In genomic region chr15:101126876-101127544, GRCm38 (mm10) we compare ENCODE assay signal across 14 mouse cellular contexts. TPM values are rescaled to one million over a fixed set of nuclear protein-coding genes. Genes with fewer than 3 reads are reported as not detected.
DNase-seq lines count a peak whose midpoint lies in the region; ATAC-seq and TF ChIP-seq lines count a peak whose summit lies in the region.
"Had no signal": no experiment of that assay in that cellular context is flagged by ENCODE, and none has a peak within 500 bp of the region (broad histone marks: within the 10 kb centered on the region; RNA-seq: fewer than 3 reads in every experiment).

No protein-coding gene starts in this region.

- WGBS in kidney, embryonic 15.5 days, result 60% methylated on average over 12 of the region's 12 CpGs
- 65% methylated on average over 12 of the region's 12 CpGs for WGBS in heart, embryonic 15.5 days
- 72% methylated on average over 12 of the region's 12 CpGs for WGBS in lung, embryonic 14.5 days

- H3K9ac ChIP-seq in kidney, embryonic 15.5 days, result no peak overlapping the region
- H3K9ac ChIP-seq in heart, embryonic 15.5 days, result no peak overlapping the region
- H3K9ac ChIP-seq in lung, embryonic 14.5 days, result no peak overlapping the region
- H3K9ac ChIP-seq: liver, embryonic 12.5 days had no signal

- no peak overlapping the region for H3K4me3 ChIP-seq in kidney, embryonic 15.5 days (replicated peaks)
- H3K4me3 ChIP-seq in heart, embryonic 15.5 days, result no peak overlapping the region
- no peak overlapping the region for H3K4me3 ChIP-seq in lung, embryonic 14.5 days (ENCODE audit: low read depth, low read length)
- H3K4me3 ChIP-seq: liver, embryonic 12.5 days had no signal

- no peak; the same call in 1 of the 2 replicates for ATAC-seq in kidney, embryonic 15.5 days (replicated peaks; ENCODE audit: low FRiP score)
- peak; percentile 34 for ATAC-seq in heart, embryonic 15.5 days (replicated peaks; ENCODE audit: insufficient number of reproducible peaks, insufficient read depth, low FRiP score, low read depth)
- 0 out of 2 replicates have a peak, but pooled peaks have one; percentile 38 for ATAC-seq in lung, embryonic 14.5 days (ENCODE audit: insufficient read depth)
- ATAC-seq: CD4-positive, CD25-positive, alpha-beta regulatory T cell, adult 4 months; liver, embryonic 12.5 days had no signal

- peaks cover 48% of the 10 kb centered on the region for H3K4me1 ChIP-seq in kidney, embryonic 15.5 days
- peaks cover 47% of the 10 kb centered on the region for H3K4me1 ChIP-seq in heart, embryonic 15.5 days (replicated peaks)
- peaks cover 12% of the 10 kb centered on the region; the same call in 1 of the 2 replicates for H3K4me1 ChIP-seq in lung, embryonic 14.5 days (ENCODE audit: insufficient read depth)

- H3K9me3 ChIP-seq in kidney, embryonic 15.5 days (replicated peaks), result no peaks in the 10 kb centered on the region
- no peaks in the 10 kb centered on the region for H3K9me3 ChIP-seq in heart, embryonic 15.5 days (replicated peaks)
- no peaks in the 10 kb centered on the region for H3K9me3 ChIP-seq in lung, embryonic 14.5 days (ENCODE audit: low read depth, low read length)
- H3K9me3 ChIP-seq: liver, embryonic 12.5 days had no signal

- no peak for DNase-seq in kidney, adult 18-20 months
- DNase-seq in lung, embryonic 14.5 days, result peak; percentile 65
- peak; percentile 56 for DNase-seq in testis, postnatal 14 days (ENCODE audit: low spot score)
- DNase-seq in c-Kit-positive CD71-positive TER-119-positive erythroid progenitor cells, embryonic 14.5 days (ENCODE audit: low spot score), result no peak
- no peak for DNase-seq in thymus, adult 18-20 months
- no peak for DNase-seq in adrenal gland, adult 2 months
- DNase-seq: midbrain, embryonic 14.5 days had no signal

- peaks cover 35% of the 10 kb centered on the region for H3K27me3 ChIP-seq in kidney, embryonic 15.5 days
- peaks cover 36% of the 10 kb centered on the region for H3K27me3 ChIP-seq in heart, embryonic 15.5 days
- H3K27me3 ChIP-seq in lung, embryonic 14.5 days (ENCODE audit: insufficient read depth, low read length), result peaks cover 12% of the 10 kb centered on the region; the same call in 1 of the 2 replicates

- no peaks in the 10 kb centered on the region for H3K36me3 ChIP-seq in kidney, embryonic 15.5 days
- no peaks in the 10 kb centered on the region for H3K36me3 ChIP-seq in heart, embryonic 15.5 days
- H3K36me3 ChIP-seq in lung, embryonic 14.5 days (ENCODE audit: insufficient read depth), result no peaks in the 10 kb centered on the region
- H3K36me3 ChIP-seq: liver, embryonic 12.5 days had no signal

- no peak for TF ChIP-seq CTCF in lung, embryonic 14.5 days (IDR thresholded peaks at IDR 0.05; ENCODE audit: low read depth)

- H3K4me2 ChIP-seq in kidney, embryonic 15.5 days, result no peak overlapping the region
- no peak overlapping the region for H3K4me2 ChIP-seq in heart, embryonic 15.5 days
- H3K4me2 ChIP-seq in lung, embryonic 14.5 days, result no peak overlapping the region
- H3K4me2 ChIP-seq: liver, embryonic 12.5 days had no signal

- peak overlapping the region; percentile 74 for H3K27ac ChIP-seq in kidney, embryonic 15.5 days
- H3K27ac ChIP-seq in heart, embryonic 15.5 days, result peak overlapping the region; percentile 65
- peak overlapping the region; percentile 42; the same call in 1 of the 2 replicates for H3K27ac ChIP-seq in lung, embryonic 14.5 days (ENCODE audit: low read depth)
- H3K27ac ChIP-seq: liver, embryonic 12.5 days had no signal

RNA-seq across cellular contexts. Expression of gene Acvrl1, which starts 1.3 kb away (rescaled TPM):
- polyA plus RNA-seq in kidney, embryonic 15.5 days (2015; fragmentation: Nextera tagmentation; extraction: Ambion mirVana), result 17.2 and 18.4 TPM in 2 replicates
- 13.1 and 17.1 TPM in 2 replicates for polyA plus RNA-seq in heart, embryonic 15.5 days (2015; fragmentation: Nextera tagmentation; extraction: Ambion mirVana)
- polyA plus RNA-seq in lung, embryonic 14.5 days (2014; fragmentation: Nextera tagmentation; extraction: Ambion mirVana), result 34.4 and 39.0 TPM in 2 replicates
- total RNA-seq in adrenal gland, adult 2 months (2021), result 10 to 100 TPM; 15.0 to 22.6 TPM
- 20.9 and 23.3 TPM in 2 replicates for polyA plus RNA-seq in adrenal gland, adult 2 months (2012; rRNA removed)

RNA-seq across cellular contexts. Expression of gene Ankrd33, which starts 11.5 kb away (rescaled TPM):
- not detected in 2 replicates for polyA plus RNA-seq in kidney, embryonic 15.5 days (2015; fragmentation: Nextera tagmentation; extraction: Ambion mirVana)
- polyA plus RNA-seq in heart, embryonic 15.5 days (2015; fragmentation: Nextera tagmentation; extraction: Ambion mirVana), result not detected in 2 replicates
- polyA plus RNA-seq in lung, embryonic 14.5 days (2014; fragmentation: Nextera tagmentation; extraction: Ambion mirVana), result not detected in 2 replicates
- total RNA-seq in adrenal gland, adult 2 months (2021), result 1 to 10 TPM in 1 of 2 experiments, under 1 TPM in 1; 0.59 to 1.0 TPM
- 0.10 TPM in 1 of 2 replicates, not detected in the other for polyA plus RNA-seq in adrenal gland, adult 2 months (2012; rRNA removed)
- total RNA-seq: gastrocnemius, adult 8-10 months had no signal
- polyA plus RNA-seq: CD4-positive, CD25-positive, alpha-beta regulatory T cell, adult 4 months; embryonic facial prominence, embryonic 11.5 days; large intestine, adult 2 months; liver, embryonic 12.5 days; midbrain, embryonic 14.5 days had no signal

RNA-seq across cellular contexts. Expression of gene Acvr1b, which starts 46.9 kb away (rescaled TPM):
- 6.2 and 6.4 TPM in 2 replicates for polyA plus RNA-seq in kidney, embryonic 15.5 days (2015; fragmentation: Nextera tagmentation; extraction: Ambion mirVana)
- 5.8 and 6.9 TPM in 2 replicates for polyA plus RNA-seq in heart, embryonic 15.5 days (2015; fragmentation: Nextera tagmentation; extraction: Ambion mirVana)
- 6.3 and 6.4 TPM in 2 replicates for polyA plus RNA-seq in lung, embryonic 14.5 days (2014; fragmentation: Nextera tagmentation; extraction: Ambion mirVana)
- 10 to 100 TPM in 1 of 2 experiments, 1 to 10 TPM in 1; 5.2 to 10.0 TPM for total RNA-seq in adrenal gland, adult 2 months (2021)
- polyA plus RNA-seq in adrenal gland, adult 2 months (2012; rRNA removed), result 10.1 and 11.2 TPM in 2 replicates

RNA-seq across cellular contexts. Expression of gene Fignl2, which starts 48.6 kb away (rescaled TPM):
- 0.22 and 0.44 TPM in 2 replicates for polyA plus RNA-seq in kidney, embryonic 15.5 days (2015; fragmentation: Nextera tagmentation; extraction: Ambion mirVana)
- 0.03 and 0.10 TPM in 2 replicates for polyA plus RNA-seq in heart, embryonic 15.5 days (2015; fragmentation: Nextera tagmentation; extraction: Ambion mirVana)
- polyA plus RNA-seq in lung, embryonic 14.5 days (2014; fragmentation: Nextera tagmentation; extraction: Ambion mirVana), result 0.26 and 0.34 TPM in 2 replicates
- total RNA-seq in adrenal gland, adult 2 months (2021), result 1 to 10 TPM; 6.3 to 8.7 TPM
- 11.8 and 16.1 TPM in 2 replicates for polyA plus RNA-seq in adrenal gland, adult 2 months (2012; rRNA removed)
- polyA plus RNA-seq: CD4-positive, CD25-positive, alpha-beta regulatory T cell, adult 4 months had no signal

Comparison
In these comparisons a context has a peak if more than half of its experiments do, and no peak if none do; other contexts are left out.
1. DNase-seq: peak in lung, embryonic 14.5 days (single experiment) and testis, postnatal 14 days (single experiment); none in kidney, adult 18-20 months (single experiment), c-Kit-positive CD71-positive TER-119-positive erythroid progenitor cells, embryonic 14.5 days (single experiment), thymus, adult 18-20 months (0 of 2) and adrenal gland, adult 2 months (single experiment).
2. Peak in every context shown above with its lines, with median percentiles within 50 percentile points of each other: H3K27ac ChIP-seq.